Mouse (Mus musculus) erythroblast, embryonic 14.5 days (primary cell): ENCODE measurements around the gene Mtss1l.

ENCODE experiments used
- GATA1 ChIP-seq: IDR thresholded peaks from 2 replicates; pipeline ENCODE4 v1.6.1; 2012; ENCODE audit warnings: low read length, inconsistent platforms, mixed read lengths
- TAL1 ChIP-seq: IDR thresholded peaks from 3 replicates; pipeline ENCODE4 v1.6.1; 2012; ENCODE audit warnings: low read length, inconsistent platforms, mixed read lengths

GRCm38 (mm10) chr8:110731346-110731859 is 10.1 kb downstream of the Mtss1l start:
- TF ChIP-seq GATA1 (no peak), TAL1 (no peak)
